Mouse (Mus musculus) megakaryocyte, adult 5-6 weeks (primary cell): ENCODE data around the gene Dcdc2c. TPM values are rescaled to one million over a fixed set of nuclear protein-coding genes. Genes with fewer than 3 reads are reported as not detected.

Source experiments
- ATAC-seq: 2 replicates; pipeline ENCODE4 v1.8.0; 2016; ENCODE audit warnings: mild to moderate bottlenecking, inconsistent platforms; ENCODE audit not compliant: poor library complexity, severe bottlenecking
- total RNA-seq, 2 experiments: library from RNA; stranded (forward) in 1 of 2; stranded (reverse) in 1 of 2; fragments of 153-499, 151-499 nt in 1 of 2; fragments of 221-1000, 200-1000 nt in 1 of 2; gene quantifications; 2 replicates each; pipeline versions ENCODE4 v1.2.3 to v1.2.4; 2015 to 2017

Dcdc2c gene
- total RNA-seq (2015) (not detected in 2 replicates), total RNA-seq (2017) (0.45 TPM in 1 of 2 replicates, not detected in the other)

DNA sequence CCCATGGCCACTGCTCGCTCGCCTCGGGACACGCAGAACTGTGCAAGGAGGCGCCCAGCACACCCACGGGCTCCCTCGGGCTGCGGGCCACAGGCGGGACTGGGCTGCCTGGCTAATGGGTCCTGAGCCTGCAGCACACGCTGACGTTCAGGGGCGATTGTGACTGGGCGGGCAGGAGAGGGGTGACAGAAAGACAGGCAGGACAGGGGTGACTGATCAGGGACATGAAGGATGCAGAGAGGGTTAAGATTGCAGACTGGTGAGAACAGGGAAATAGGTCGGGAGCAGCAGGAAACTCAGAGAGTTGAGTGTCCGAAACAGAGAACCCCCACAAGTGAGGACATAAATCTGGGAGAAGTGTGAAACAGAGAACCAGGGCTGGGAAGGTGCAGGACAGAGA is at the start of gene Dcdc2c:
Gene Dcdc2c (minus strand): TSS at position 101 of the 400 bp plus-strand sequence.
- no peak for ATAC-seq

GRCm38 (mm10) chr12:28598526-28598991 is 46.4 kb upstream of the Dcdc2c start:
- ATAC-seq, result no peak

- ATAC-seq, result no peak
Measured at GRCm38 (mm10) chr12:28598110-28598509, 45.9 kb upstream of the Dcdc2c start.

DNA sequence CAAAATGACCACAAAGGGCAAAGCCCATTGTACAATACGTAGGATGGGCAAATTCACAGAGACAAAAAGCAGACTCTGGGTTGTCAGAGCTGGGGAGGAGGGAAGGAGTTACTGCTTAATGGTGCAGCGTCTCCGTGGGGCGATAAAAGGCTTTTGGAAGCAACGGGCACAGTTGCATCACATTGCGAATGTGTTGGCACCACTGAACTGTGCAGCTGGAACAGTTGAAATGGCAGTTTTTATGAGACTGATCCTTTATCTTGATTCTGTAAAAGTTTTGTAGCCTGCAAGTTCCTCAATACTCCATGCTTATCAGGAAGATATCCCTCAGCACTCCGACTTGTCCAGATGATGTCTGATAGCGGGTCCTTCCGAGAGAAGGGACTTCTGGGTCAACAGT is 45.5 kb upstream of the Dcdc2c start:
- no peak for ATAC-seq

DNA sequence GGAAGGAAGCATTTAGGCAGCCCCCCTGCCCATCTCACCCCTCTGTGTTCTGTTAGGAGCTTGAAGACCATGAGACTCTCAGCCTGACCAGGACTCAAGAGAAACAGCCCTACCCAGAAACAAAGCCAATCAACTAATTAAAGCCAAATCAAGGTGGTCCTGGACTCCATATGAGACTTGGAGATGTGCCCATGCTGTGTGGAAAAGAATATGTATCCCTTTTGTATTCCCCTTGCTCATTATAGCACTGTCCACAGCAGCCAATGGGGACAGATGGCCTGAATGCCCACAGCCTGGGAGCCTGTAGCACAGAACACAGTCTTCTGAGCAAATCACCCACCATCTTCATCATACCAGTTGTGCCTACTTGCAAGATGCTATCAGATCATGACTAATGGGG is 44.7 kb upstream of the Dcdc2c start:
- no peak for ATAC-seq

- no peak for ATAC-seq
Measured at GRCm38 (mm10) chr12:28590428-28590827, 38.2 kb upstream of the Dcdc2c start.

- ATAC-seq, result peak; percentile 57
Measured at GRCm38 (mm10) chr12:28589090-28589868, 37.1 kb upstream of the Dcdc2c start.

GRCm38 (mm10) chr12:28587949-28588348 is 35.8 kb upstream of the Dcdc2c start:
- no peak for ATAC-seq

GRCm38 (mm10) chr12:28584036-28584435 is 31.8 kb upstream of the Dcdc2c start:
- no peak for ATAC-seq

GRCm38 (mm10) chr12:28582423-28582822 is 30.2 kb upstream of the Dcdc2c start, which contains the start of gene Allc:
TSS of gene Allc (minus strand) at chr12:28582523.
- ATAC-seq, result no peak

GRCm38 (mm10) chr12:28579132-28579531 is 26.9 kb upstream of the Dcdc2c start:
- no peak for ATAC-seq

DNA sequence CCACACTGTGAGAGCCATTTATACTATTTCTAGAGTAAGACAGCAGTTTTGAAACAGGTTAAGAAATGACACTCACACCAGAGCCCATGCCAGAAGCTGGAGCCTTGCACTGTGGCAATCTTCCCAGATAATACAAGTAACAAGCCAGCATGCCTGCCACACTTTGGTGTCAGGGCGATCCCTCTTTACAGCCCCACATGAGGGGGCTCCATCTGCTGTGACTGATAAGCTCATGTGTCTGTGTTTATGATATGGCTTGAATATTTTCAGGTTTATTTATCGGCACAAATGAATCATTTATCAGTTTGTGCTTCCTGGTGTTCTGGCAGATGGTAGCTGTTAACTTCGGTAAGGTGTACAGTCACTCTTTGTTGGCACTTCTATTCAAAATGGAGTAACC is 25.9 kb upstream of the Dcdc2c start:
- no peak for ATAC-seq

- no peak for ATAC-seq
Measured at GRCm38 (mm10) chr12:28575366-28576070, 23.3 kb upstream of the Dcdc2c start.

DNA sequence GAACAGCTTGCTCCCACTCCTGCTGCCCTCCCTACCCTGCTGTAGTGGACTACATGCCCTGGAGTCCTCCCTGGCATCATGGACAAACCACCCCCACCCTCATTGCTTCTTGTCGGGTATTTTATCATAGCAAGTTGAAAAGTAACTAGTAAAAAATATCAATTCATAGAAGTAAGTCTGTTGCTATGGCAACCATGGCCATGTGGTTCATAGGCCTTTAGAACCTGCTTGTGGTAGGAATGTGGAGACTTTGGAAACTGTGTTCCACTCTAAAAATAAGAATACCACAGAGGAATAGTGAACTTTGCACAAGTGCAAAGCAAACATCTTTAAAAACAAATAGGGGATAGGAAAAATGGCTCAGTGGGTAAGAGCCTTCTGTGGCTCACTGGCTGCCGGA is 20.0 kb upstream of the Dcdc2c start:
- no peak for ATAC-seq

DNA sequence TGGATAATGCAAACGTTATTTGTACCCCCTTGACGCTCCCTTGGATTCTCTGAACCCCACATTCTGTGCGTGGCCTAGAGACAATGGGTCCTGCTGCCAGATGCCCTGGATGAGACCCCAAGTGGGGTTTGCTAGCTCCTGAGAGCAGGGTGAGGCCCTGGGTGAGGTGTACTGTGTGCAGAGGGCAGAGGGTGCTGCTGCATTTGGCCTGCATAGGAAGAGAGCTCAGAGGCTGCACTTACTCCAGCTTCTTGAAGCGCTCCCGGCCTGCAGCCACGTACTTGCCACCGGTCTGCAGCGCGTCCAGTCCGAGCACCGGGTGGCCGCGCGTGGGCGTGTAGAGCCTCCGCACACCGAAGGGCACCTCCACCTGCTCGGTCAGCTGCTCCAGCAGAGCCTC is 424 bp downstream of the Dcdc2c start:
- no peak for ATAC-seq

DNA sequence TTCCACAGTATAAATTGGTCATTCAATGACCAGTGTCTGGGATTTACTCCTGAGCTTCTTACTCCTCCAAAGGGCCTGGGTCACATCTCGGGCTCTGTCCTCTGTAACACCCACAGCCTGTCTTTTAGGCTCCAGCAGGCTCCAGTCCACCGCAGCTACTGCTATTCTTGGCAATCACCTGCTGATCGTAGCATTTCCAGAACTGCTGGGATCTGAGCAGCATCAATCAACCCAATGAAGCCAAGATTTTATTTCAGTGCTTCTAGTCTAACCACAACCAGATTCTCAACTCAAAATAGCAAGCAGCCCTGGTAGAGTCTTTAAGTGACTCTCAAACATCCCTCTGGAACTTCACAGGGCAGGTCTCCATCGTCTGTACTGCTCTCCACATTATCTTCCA is 3.3 kb downstream of the Dcdc2c start:
- no peak for ATAC-seq

- ATAC-seq, result no peak
Measured at GRCm38 (mm10) chr12:28514264-28514775, 37.9 kb downstream of the Dcdc2c start.

DNA sequence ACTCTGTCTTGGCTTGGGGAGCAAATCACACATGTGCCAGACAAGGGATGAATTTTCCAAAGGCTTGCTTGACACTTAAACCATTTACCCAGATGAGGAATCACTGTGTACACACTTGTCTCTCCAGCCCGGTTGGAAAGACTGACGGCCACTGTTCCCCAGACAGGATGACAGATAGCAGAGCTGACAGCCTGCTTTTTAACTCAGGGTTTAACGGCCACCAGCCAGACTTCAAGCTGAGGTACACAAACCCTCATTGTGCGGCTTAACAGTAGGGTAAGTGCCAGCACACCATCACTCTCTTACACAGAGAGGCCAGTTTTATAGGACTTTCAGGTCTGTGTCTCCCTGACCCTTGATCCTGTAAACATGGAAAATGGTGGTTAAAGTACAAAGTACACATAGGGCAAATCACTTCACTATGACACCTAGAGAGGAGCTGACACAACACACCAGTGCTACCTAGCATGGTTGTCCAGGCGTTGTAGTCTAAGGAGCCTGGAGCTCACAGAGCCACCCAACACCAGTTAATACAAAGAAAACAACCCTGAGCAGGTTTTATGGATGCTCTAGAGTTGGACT is 42.4 kb downstream of the Dcdc2c start:
- ATAC-seq, result no peak

GRCm38 (mm10) chr12:28494289-28494688 is 57.9 kb downstream of the Dcdc2c start:
- ATAC-seq, result no peak

GRCm38 (mm10) chr12:28482483-28483160 is 69.6 kb downstream of the Dcdc2c start:
- no peak for ATAC-seq

- no peak for ATAC-seq
Measured at GRCm38 (mm10) chr12:28460951-28461431, 91.2 kb downstream of the Dcdc2c start.
